Mouse (Mus musculus) forebrain, embryonic 14.5 days (tissue): ENCODE measurements around the gene Oas1c. TPM values are rescaled to one million over a fixed set of nuclear protein-coding genes. Genes with fewer than 3 reads are reported as not detected.
"Not testable (repeated sequence)": the region's sequence is repeated elsewhere in the genome, so short reads cannot be mapped to it uniquely, and the experiment has no call there.

ENCODE experiments used
- ATAC-seq: fragments of 200-750 bp; cut with Nextera tagmentation; 2 replicates; pipeline ENCODE4 v1.8.0; 2017; ENCODE audit warnings: mild to moderate bottlenecking, moderate library complexity
- DNase-seq: peaks from one replicate; pipeline ENCODE4 v3.0.0-alpha.2; 2015; ENCODE audit warnings: low spot score
- H3K27ac ChIP-seq: fragments of 300-500 bp; sonication (generic); 2 replicates; pipeline ENCODE4 v1.5.1; 2014; ENCODE audit warnings: low read depth, mild to moderate bottlenecking, control low read depth, low read length, moderate library complexity
- H3K27me3 ChIP-seq: fragments of 300-500 bp; sonication (generic); replicated peaks from 2 replicates; pipeline ENCODE4 v1.6.1; 2014; ENCODE audit warnings: low read length, control low read depth, mixed read lengths; ENCODE audit not compliant: control insufficient read depth, insufficient read depth
- H3K36me3 ChIP-seq: fragments of 300-500 bp; sonication (generic); 2 replicates; pipeline ENCODE4 v1.6.1; 2014; ENCODE audit warnings: low read length, control low read depth; ENCODE audit not compliant: control insufficient read depth, insufficient read depth
- H3K4me1 ChIP-seq: fragments of 300-500 bp; sonication (generic); 2 replicates; pipeline ENCODE4 v1.6.1; 2014; ENCODE audit warnings: antibody characterized with exemption, low read length, control low read depth; ENCODE audit not compliant: control insufficient read depth, insufficient read depth
- H3K4me2 ChIP-seq: fragments of 300-500 bp; sonication (generic); 2 replicates; pipeline ENCODE4 v1.6.1; 2014; ENCODE audit warnings: mild to moderate bottlenecking, control low read depth, low read length
- H3K4me3 ChIP-seq: fragments of 300-500 bp; sonication (generic); 2 replicates; pipeline ENCODE4 v1.5.1; 2014; ENCODE audit warnings: low read depth, low read length, control low read depth
- H3K9ac ChIP-seq: fragments of 300-500 bp; sonication (generic); 2 replicates; pipeline ENCODE4 v1.6.1; 2014; ENCODE audit warnings: mild to moderate bottlenecking, low read length, control low read depth, moderate library complexity
- H3K9me3 ChIP-seq: fragments of 300-500 bp; sonication (generic); replicated peaks from 2 replicates; pipeline ENCODE4 v1.6.1; 2016; ENCODE audit warnings: low read length, control low read depth, mixed read lengths; ENCODE audit not compliant: control insufficient read depth
- WGBS: fragments of 180-500 bp; shearing (Covaris S2); extraction: QIAGEN DNeasy Blood & Tissue Kit; methylation state at CpG from one replicate; pipeline ENCODE4 v1.1.7; 2014; 5-methylcytosine and 5-hydroxymethylcytosine counted together
- polyA plus RNA-seq: library from polyadenylated mRNA; unstranded; fragments of >200 nt; fragmentation: Nextera tagmentation; extraction: Ambion mirVana; gene quantifications from 2 replicates; pipeline ENCODE4 v1.2.1, GENCODE M21; 2014

The Oas1c gene
- polyA plus RNA-seq, 1 experiment from 2014 or later: 0.38 TPM

GRCm38 (mm10) chr5:120831031-120831430 is 18.7 kb upstream of the Oas1c start:
- H3K9me3 ChIP-seq: no peaks in the 10 kb centered on the region
- DNase-seq (no peak), ATAC-seq (no peak)
- H3K4me1 ChIP-seq: peaks cover 8% of the 10 kb centered on the region
- 82% methylated on average over 4 of the region's 4 CpGs for WGBS
- H3K27ac ChIP-seq: no peak overlapping the region
- no peaks in the 10 kb centered on the region for H3K36me3 ChIP-seq
- no peak overlapping the region for H3K4me2 ChIP-seq
- no peak overlapping the region for H3K9ac ChIP-seq
- H3K4me3 ChIP-seq: no peak overlapping the region
- no peaks in the 10 kb centered on the region for H3K27me3 ChIP-seq

DNA sequence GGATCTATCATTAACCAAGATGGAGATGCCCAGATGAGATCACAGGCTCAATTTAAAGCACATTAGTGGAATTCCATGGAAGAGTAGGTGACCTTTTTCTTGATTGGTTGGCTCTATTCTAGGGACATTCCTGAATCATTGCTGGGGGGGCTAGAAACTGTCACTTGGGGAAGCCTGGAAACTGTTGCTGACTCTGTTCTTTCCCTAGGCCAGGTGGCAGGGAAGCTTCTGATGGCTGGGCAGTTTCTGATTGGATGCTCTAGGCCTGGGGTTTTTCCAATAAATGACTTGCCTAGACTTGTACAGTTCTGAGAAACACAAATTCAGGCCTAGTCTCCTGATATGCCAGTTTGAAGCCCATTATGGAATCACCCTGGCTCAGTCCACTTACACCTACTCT is 6.7 kb upstream of the Oas1c start:
- H3K4me2 ChIP-seq: no peak overlapping the region

GRCm38 (mm10) chr5:120815949-120816348 is 3.6 kb upstream of the Oas1c start:
- no peaks in the 10 kb centered on the region; the same call in 1 of the 2 replicates for H3K9me3 ChIP-seq
- 68% methylated on average over 3 of the region's 3 CpGs for WGBS
- no peak overlapping the region for H3K4me3 ChIP-seq
- ATAC-seq (no peak), DNase-seq (no peak)
- peaks cover 5% of the 10 kb centered on the region; the same call in 1 of the 2 replicates for H3K4me1 ChIP-seq
- no peaks in the 10 kb centered on the region for H3K36me3 ChIP-seq
- H3K27ac ChIP-seq: no peak overlapping the region
- no peak overlapping the region for H3K4me2 ChIP-seq
- no peak overlapping the region for H3K9ac ChIP-seq
- no peaks in the 10 kb centered on the region for H3K27me3 ChIP-seq

More for the DNA sequence above, 6.7 kb upstream of the Oas1c start:
- Histone ChIP-seq H3K27ac (no peak overlapping the region), H3K36me3 (no peaks in the 10 kb centered on the region), H3K4me3 (no peak overlapping the region), H3K9me3 (no peaks in the 10 kb centered on the region; the same call in 1 of the 2 replicates), H3K27me3 (no peaks in the 10 kb centered on the region), H3K9ac (no peak overlapping the region), H3K4me1 (no peaks in the 10 kb centered on the region)
- ATAC-seq: no peak
- DNase-seq: no peak

GRCm38 (mm10) chr5:120813023-120813422 is 709 bp upstream of the Oas1c start:
- no peaks in the 10 kb centered on the region for H3K27me3 ChIP-seq
- DNase-seq: no peak
- 83% methylated on average over 6 of the region's 6 CpGs for WGBS
- H3K4me3 ChIP-seq: peak overlapping the region; percentile 21; the same call in 1 of the 2 replicates
- H3K36me3 ChIP-seq: no peaks in the 10 kb centered on the region
- no peaks in the 10 kb centered on the region for H3K9me3 ChIP-seq
- H3K4me1 ChIP-seq: peaks cover 5% of the 10 kb centered on the region; the same call in 1 of the 2 replicates
- no peak for ATAC-seq
- no peak overlapping the region; the same call in 1 of the 2 replicates for H3K9ac ChIP-seq
- H3K27ac ChIP-seq: no peak overlapping the region
- peak overlapping the region; percentile 48 for H3K4me2 ChIP-seq

GRCm38 (mm10) chr5:120809171-120809570 is 3.1 kb downstream of the Oas1c start:
- Histone ChIP-seq H3K9ac (no peak overlapping the region), H3K36me3 (no peaks in the 10 kb centered on the region), H3K27ac (no peak overlapping the region), H3K4me2 (no peak overlapping the region), H3K27me3 (no peaks in the 10 kb centered on the region), H3K9me3 (no peaks in the 10 kb centered on the region), H3K4me1 (peaks cover 5% of the 10 kb centered on the region; the same call in 1 of the 2 replicates), H3K4me3 (no peak overlapping the region)
- no peak for DNase-seq
- 31% methylated on average over 6 of the region's 6 CpGs for WGBS
- ATAC-seq: no peak

DNA sequence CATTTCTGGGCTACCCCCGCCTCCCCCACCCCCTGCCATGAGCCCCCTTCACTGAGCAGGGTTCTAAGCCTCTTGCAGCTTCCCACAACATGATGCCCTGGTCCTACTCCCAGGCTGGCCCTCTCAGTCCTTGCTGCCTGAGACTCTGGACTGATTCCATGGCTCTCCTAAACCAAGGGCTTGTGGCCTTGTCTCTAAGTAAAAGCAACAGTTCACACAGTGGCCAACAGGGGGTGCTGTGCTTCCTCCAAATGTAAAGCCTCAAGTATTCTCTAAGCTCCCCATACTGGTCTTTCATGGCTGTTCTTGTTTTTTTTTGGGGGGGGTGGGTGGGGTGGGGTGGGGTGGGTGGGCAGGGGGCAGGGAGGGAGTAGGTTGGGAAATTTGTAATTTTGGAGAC is 5.9 kb downstream of the Oas1c start:
- ATAC-seq (no peak), DNase-seq (peak; percentile 61)
- Histone ChIP-seq H3K36me3 (no peaks in the 10 kb centered on the region), H3K4me1 (no peaks in the 10 kb centered on the region), H3K9ac (no peak overlapping the region), H3K27ac (no peak overlapping the region), H3K27me3 (no peaks in the 10 kb centered on the region), H3K4me3 (no peak overlapping the region), H3K4me2 (no peak overlapping the region), H3K9me3 (no peaks in the 10 kb centered on the region)
- WGBS: 92% methylated on average over 1 of the region's 1 CpGs

DNA sequence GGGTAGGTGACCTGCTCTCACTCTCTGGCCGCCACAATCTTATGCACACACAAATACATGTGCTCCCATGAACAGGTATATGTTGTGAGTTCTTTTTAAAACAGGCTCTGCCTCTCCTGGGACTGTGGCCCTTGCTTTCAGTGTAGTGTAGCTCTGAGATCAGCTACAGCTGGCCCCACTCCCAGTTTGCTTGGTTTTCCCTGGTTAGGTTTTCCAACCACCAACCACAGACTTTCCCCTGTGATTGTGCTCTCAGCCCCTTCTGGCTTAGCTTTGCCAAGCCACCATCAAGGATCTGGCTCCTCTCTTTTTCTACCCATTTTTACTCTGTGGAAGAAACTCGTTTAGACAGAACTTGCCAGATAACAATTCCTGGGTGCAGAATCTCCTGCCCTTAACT is 8.7 kb downstream of the Oas1c start:
- no peaks in the 10 kb centered on the region for H3K27me3 ChIP-seq
- no peaks in the 10 kb centered on the region for H3K4me1 ChIP-seq
- no peak overlapping the region for H3K27ac ChIP-seq
- DNase-seq: no peak
- ATAC-seq: no peak
- H3K9ac ChIP-seq: no peak overlapping the region
- no peaks in the 10 kb centered on the region for H3K9me3 ChIP-seq
- no peak overlapping the region for H3K4me3 ChIP-seq
- no peaks in the 10 kb centered on the region for H3K36me3 ChIP-seq
- H3K4me2 ChIP-seq: no peak overlapping the region
- 69% methylated on average over 2 of the region's 2 CpGs for WGBS

DNA sequence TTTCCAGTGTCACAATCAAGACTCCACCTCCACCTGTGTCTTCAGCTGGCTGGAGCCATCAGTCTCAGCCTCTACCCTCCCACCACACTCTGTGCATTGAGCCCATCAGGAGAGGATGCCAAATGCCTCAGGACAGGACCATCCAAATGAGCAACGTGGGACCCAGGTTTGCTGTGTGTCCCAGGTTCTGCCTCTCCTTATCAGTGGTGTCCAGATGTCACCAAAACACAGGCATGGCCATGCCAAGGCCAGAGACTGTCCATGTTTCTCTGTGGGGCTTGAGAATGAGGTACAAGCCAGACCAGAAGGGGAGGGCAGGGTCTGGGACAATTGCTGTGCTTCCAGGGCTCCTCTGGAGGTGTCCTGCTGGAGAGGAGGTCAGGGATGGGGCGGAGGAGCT is 13.4 kb downstream of the Oas1c start:
- ATAC-seq, H3K27ac ChIP-seq, H3K36me3 ChIP-seq, H3K4me2 ChIP-seq, H3K27me3 ChIP-seq, H3K4me3 ChIP-seq, H3K9me3 ChIP-seq, H3K4me1 ChIP-seq, DNase-seq, H3K9ac ChIP-seq: not testable (repeated sequence)
- 69% methylated on average over 2 of the region's 2 CpGs for WGBS

- H3K4me1 ChIP-seq, H3K27ac ChIP-seq, H3K27me3 ChIP-seq, H3K36me3 ChIP-seq, H3K4me3 ChIP-seq, H3K4me2 ChIP-seq, ATAC-seq, H3K9me3 ChIP-seq, H3K9ac ChIP-seq, DNase-seq: not testable (repeated sequence)
- WGBS: 76% methylated on average over 5 of the region's 5 CpGs
Observed at GRCm38 (mm10) chr5:120798147-120798546, 14.2 kb downstream of the Oas1c start.
